Mouse (Mus musculus) left cerebral cortex, adult 9 months (tissue): ENCODE data around the gene Myef2.

ENCODE experiments used
- DNase-seq, 2 experiments: peaks; one replicate each; pipeline ENCODE4 v3.0.0; 2022; ENCODE audit warnings: low spot score in 2 of 2

The Myef2 gene

GRCm38 (mm10) chr2:125067894-125068293 lies 55.6 kb downstream of the Myef2 start, which contains the start of gene Slc24a5:
Gene Slc24a5 (plus strand): TSS chr2:125068124.
- no peak for DNase-seq

GRCm38 (mm10) chr2:125067373-125067772 lies 56.1 kb downstream of the Myef2 start:
- no peak for DNase-seq

- DNase-seq: no peak
Observed at GRCm38 (mm10) chr2:125062944-125063343, 60.5 kb downstream of the Myef2 start.

- DNase-seq: no peak
Observed at GRCm38 (mm10) chr2:125061451-125061850, 62.0 kb downstream of the Myef2 start.

GRCm38 (mm10) chr2:125057250-125057815 lies 66.1 kb downstream of the Myef2 start:
- peak in 1 of 2 experiments; percentile 22 for DNase-seq

GRCm38 (mm10) chr2:125055316-125055903 lies 68.1 kb downstream of the Myef2 start:
- no peak for DNase-seq
